Mouse (Mus musculus): ENCODE data around the gene Lpp. TPM values are rescaled to one million over a fixed set of nuclear protein-coding genes. Genes with fewer than 3 reads are reported as not detected.

The Lpp gene
- total and polyA plus RNA-seq, 3 experiments, result not detected

GRCm38 (mm10) chr16:24990331-24990730 lies 597.0 kb downstream of the Lpp start:
- H3K27ac ChIP-seq (ENCODE audit: control insufficient read depth, low read depth, low read length), result no peak overlapping the region
- no peak overlapping the region for H3K4me3 ChIP-seq (ENCODE audit: control insufficient read depth in 1 of 2, insufficient read depth in 1 of 2, low read depth in 2 of 2, low read length in 2 of 2)
- H3K79me2 ChIP-seq (ENCODE audit: control insufficient read depth, insufficient read depth, low read length, poor library complexity), result no peaks in the 10 kb centered on the region
- no peak overlapping the region for H3K9ac ChIP-seq (ENCODE audit: control insufficient read depth, low read depth, low read length, poor library complexity, severe bottlenecking)
- TF ChIP-seq MYB (IDR thresholded peaks at IDR 0.05; ENCODE audit: low read depth, low read length) (no peak), POLR2AphosphoS2 (IDR thresholded peaks at IDR 0.05; ENCODE audit: low read length) (no peak), ZKSCAN1 (IDR thresholded peaks at IDR 0.05; ENCODE audit: low read depth, low read length) (no peak), E2F4 (IDR thresholded peaks at IDR 0.05; ENCODE audit: borderline replicate concordance, low read depth, low read length) (no peak)
- H3K27me3 ChIP-seq (ENCODE audit: control insufficient read depth in 1 of 2, insufficient read depth in 2 of 2, low read length in 2 of 2), result no peaks in the 10 kb centered on the region
- no peaks in the 10 kb centered on the region for H3K36me3 ChIP-seq (ENCODE audit: control insufficient read depth in 1 of 2, insufficient read depth in 2 of 2, low read length in 2 of 2)
- no peak for DNase-seq (ENCODE audit: low read depth, low spot score)
- H3K9me3 ChIP-seq (replicated peaks; ENCODE audit: insufficient read depth, low read length), result no peaks in the 10 kb centered on the region
- no peaks in the 10 kb centered on the region for H3K4me1 ChIP-seq (ENCODE audit: control insufficient read depth in 1 of 2, insufficient read depth in 2 of 2, low read length in 2 of 2)

DNA sequence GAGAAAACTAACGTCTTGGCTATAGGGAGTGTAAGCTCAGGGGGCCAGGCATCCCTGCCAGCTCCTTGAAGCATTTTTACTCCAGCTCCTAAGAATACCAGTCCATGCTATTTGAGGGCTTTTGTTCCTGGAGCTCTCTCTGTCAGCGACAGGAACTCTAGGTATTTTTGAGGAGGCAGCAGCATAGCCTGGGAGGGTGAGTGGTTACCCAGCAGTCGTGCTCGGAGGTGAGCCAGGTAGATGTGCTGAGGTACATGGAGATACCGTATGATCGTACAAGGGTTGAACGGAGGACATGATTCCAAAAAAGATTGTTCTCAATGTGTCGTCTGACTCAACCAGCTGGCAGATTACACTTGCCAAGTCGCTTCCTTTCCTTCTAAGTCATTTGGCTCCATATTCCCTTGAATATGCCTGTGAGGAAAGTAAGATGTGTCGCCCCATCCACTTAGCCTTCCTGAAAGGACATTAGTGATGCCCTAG lies 597.8 kb downstream of the Lpp start:
- no peak overlapping the region for H3K4me3 ChIP-seq (ENCODE audit: control insufficient read depth in 1 of 2, insufficient read depth in 1 of 2, low read depth in 2 of 2, low read length in 2 of 2)
- H3K9me3 ChIP-seq (replicated peaks; ENCODE audit: insufficient read depth, low read length), result no peaks in the 10 kb centered on the region
- no peaks in the 10 kb centered on the region for H3K79me2 ChIP-seq (ENCODE audit: control insufficient read depth, insufficient read depth, low read length, poor library complexity)
- no peak overlapping the region for H3K9ac ChIP-seq (ENCODE audit: control insufficient read depth, low read depth, low read length, poor library complexity, severe bottlenecking)
- H3K27me3 ChIP-seq (ENCODE audit: control insufficient read depth in 1 of 2, insufficient read depth in 2 of 2, low read length in 2 of 2), result no peaks in the 10 kb centered on the region
- H3K36me3 ChIP-seq (ENCODE audit: control insufficient read depth in 1 of 2, insufficient read depth in 2 of 2, low read length in 2 of 2), result no peaks in the 10 kb centered on the region
- no peak for DNase-seq (ENCODE audit: low read depth, low spot score)
- H3K4me1 ChIP-seq (ENCODE audit: control insufficient read depth in 1 of 2, insufficient read depth in 2 of 2, low read length in 2 of 2), result no peaks in the 10 kb centered on the region
- TF ChIP-seq TCF12 (IDR thresholded peaks at IDR 0.05; ENCODE audit: low read depth, low read length), result no peak
- H3K27ac ChIP-seq (ENCODE audit: control insufficient read depth, low read depth, low read length), result no peak overlapping the region

DNA sequence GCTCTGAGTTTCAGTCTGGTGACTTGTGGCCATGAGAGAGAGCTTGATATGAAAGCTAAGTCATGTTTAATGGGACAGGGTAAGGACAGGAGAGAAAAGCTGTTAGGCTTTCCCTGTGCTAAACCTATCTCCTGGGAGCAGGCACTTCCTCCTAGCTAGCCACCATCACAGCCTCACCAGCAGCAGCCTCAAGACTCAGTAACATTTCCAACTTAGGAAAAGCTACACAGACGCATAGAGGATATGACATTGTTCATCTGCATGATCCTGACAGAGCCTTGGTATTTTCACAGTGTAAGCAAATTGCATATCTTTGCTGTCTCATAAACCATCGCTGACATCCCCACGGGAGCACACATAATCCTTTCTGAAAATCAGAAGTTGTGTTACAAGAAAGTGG lies 598.7 kb downstream of the Lpp start:
- no peaks in the 10 kb centered on the region for H3K36me3 ChIP-seq (ENCODE audit: control insufficient read depth in 1 of 2, insufficient read depth in 2 of 2, low read length in 2 of 2)
- TF ChIP-seq TCF12 (IDR thresholded peaks at IDR 0.05; ENCODE audit: low read depth, low read length), result no peak
- no peak for TF ChIP-seq CHD1 (IDR thresholded peaks at IDR 0.05; ENCODE audit: low read depth, low read length)
- no peak for TF ChIP-seq POLR2AphosphoS2 (IDR thresholded peaks at IDR 0.05; ENCODE audit: low read length)
- no peak for TF ChIP-seq SMC3 (IDR thresholded peaks at IDR 0.05; ENCODE audit: low read depth, low read length)
- no peak for TF ChIP-seq MYC (IDR thresholded peaks at IDR 0.05; ENCODE audit: low read depth, low read length)
- TF ChIP-seq E2F4 (IDR thresholded peaks at IDR 0.05; ENCODE audit: borderline replicate concordance, low read depth, low read length), result no peak
- no peak for TF ChIP-seq ZKSCAN1 (IDR thresholded peaks at IDR 0.05; ENCODE audit: low read depth, low read length)
- TF ChIP-seq CHD2 (IDR thresholded peaks at IDR 0.05; ENCODE audit: low read length), result no peak
- no peak for TF ChIP-seq ETS1 (IDR thresholded peaks at IDR 0.05; ENCODE audit: low read depth, low read length)
- no peak for TF ChIP-seq USF2 (IDR thresholded peaks at IDR 0.05; ENCODE audit: borderline replicate concordance in 1 of 2, insufficient read depth in 1 of 2, low read depth in 1 of 2, low read length in 2 of 2)
- no peak for TF ChIP-seq POLR2AphosphoS5 (IDR thresholded peaks at IDR 0.05; ENCODE audit: borderline replicate concordance, low read depth, low read length)
- TF ChIP-seq MXI1 (IDR thresholded peaks at IDR 0.05; ENCODE audit: low read depth, low read length), result no peak
- TF ChIP-seq JUND (IDR thresholded peaks at IDR 0.05; ENCODE audit: low read depth, low read length), result no peak
- H3K9me3 ChIP-seq (replicated peaks; ENCODE audit: insufficient read depth, low read length), result no peaks in the 10 kb centered on the region
- no peaks in the 10 kb centered on the region for H3K27me3 ChIP-seq (ENCODE audit: control insufficient read depth in 1 of 2, insufficient read depth in 2 of 2, low read length in 2 of 2)
- DNase-seq (ENCODE audit: low read depth, low spot score), result no peak
- no peaks in the 10 kb centered on the region for H3K4me1 ChIP-seq (ENCODE audit: control insufficient read depth in 1 of 2, insufficient read depth in 2 of 2, low read length in 2 of 2)
- no peak overlapping the region for H3K27ac ChIP-seq (ENCODE audit: control insufficient read depth, low read depth, low read length)
- no peak overlapping the region for H3K4me3 ChIP-seq (ENCODE audit: control insufficient read depth in 1 of 2, insufficient read depth in 1 of 2, low read depth in 2 of 2, low read length in 2 of 2)
- no peaks in the 10 kb centered on the region for H3K79me2 ChIP-seq (ENCODE audit: control insufficient read depth, insufficient read depth, low read length, poor library complexity)
- no peak overlapping the region for H3K9ac ChIP-seq (ENCODE audit: control insufficient read depth, low read depth, low read length, poor library complexity, severe bottlenecking)
